Mouse (Mus musculus) G1E (cell line): Measurements from ENCODE around the gene Rps11. TPM values are rescaled to one million over a fixed set of nuclear protein-coding genes. Genes with fewer than 3 reads are reported as not detected.

Experiments used
- ATAC-seq: 2 replicates; pipeline ENCODE4 v1.8.0; 2016; ENCODE audit warnings: mild to moderate bottlenecking; ENCODE audit not compliant: insufficient number of reproducible peaks, poor library complexity, low FRiP score, severe bottlenecking; ENCODE audit errors: extremely low read depth
- DNase-seq: peaks from one replicate; pipeline ENCODE4 v3.0.0; 2012; ENCODE audit warnings: low spot score
- H3K27me3 ChIP-seq: 2 replicates; pipeline ENCODE4 v1.6.1; 2012; ENCODE audit warnings: mild to moderate bottlenecking, low read length, inconsistent platforms; ENCODE audit not compliant: insufficient read depth
- H3K36me3 ChIP-seq: replicated peaks from 2 replicates; pipeline ENCODE3; 2012; ENCODE audit warnings: mild to moderate bottlenecking, inconsistent platforms
- H3K4me1 ChIP-seq: 2 replicates; pipeline ENCODE4 v1.6.1; 2012; ENCODE audit warnings: low read depth, low read length, inconsistent platforms, mixed read lengths; ENCODE audit not compliant: insufficient read depth
- H3K4me3 ChIP-seq: 2 replicates; pipeline ENCODE4 v1.5.1; 2012; ENCODE audit warnings: low read depth, mild to moderate bottlenecking, inconsistent platforms, low read length, moderate library complexity, mixed read lengths
- H3K9me3 ChIP-seq: replicated peaks from 2 replicates; pipeline ENCODE4 v1.6.1; 2012; ENCODE audit warnings: inconsistent platforms
- CTCF ChIP-seq: IDR thresholded peaks from 2 replicates; pipeline ENCODE4 v1.5.1; 2012; ENCODE audit warnings: low read depth, low read length, inconsistent platforms, mixed read lengths
- GATA1 ChIP-seq: IDR thresholded peaks from 2 replicates; pipeline ENCODE4 v1.6.1; 2012; ENCODE audit warnings: borderline replicate concordance, low read length, inconsistent platforms, mixed read lengths
- GATA2 ChIP-seq: IDR thresholded peaks from 2 replicates; pipeline ENCODE4 v1.6.1; 2012; ENCODE audit warnings: low read depth, low read length, inconsistent platforms, borderline replicate concordance
- POLR2AphosphoS5 ChIP-seq: IDR thresholded peaks from 2 replicates; pipeline ENCODE4 v1.6.1; 2012; ENCODE audit warnings: low read depth, low read length, inconsistent platforms; ENCODE audit not compliant: insufficient replicate concordance
- TAL1 ChIP-seq: conservative IDR thresholded peaks from 2 replicates; pipeline ENCODE4 v1.6.1; 2012; ENCODE audit warnings: low read depth, low read length, inconsistent platforms, mixed read lengths
- polyA plus RNA-seq: library from polyadenylated mRNA; stranded (reverse); fragments of >175 nt; gene quantifications from 2 replicates; pipeline ENCODE4 v1.2.3, GENCODE M21; 2012
- total RNA-seq, 2 experiments: library from RNA; stranded (forward) in 1 of 2; stranded (reverse) in 1 of 2; fragments of 200-1000 nt in 1 of 2; fragments of >200 nt in 1 of 2; fragmentation: Nextera tagmentation in 1 of 2; gene quantifications; 2 replicates each; pipeline ENCODE4 v1.2.3; 2014 to 2017

Rps11 gene
- total and polyA plus RNA-seq, 3 experiments, result 217 to 1,329 (median 916) TPM

- H3K4me1 ChIP-seq, result peaks cover 31% of the 10 kb centered on the region
- DNase-seq (no peak), ATAC-seq (no peak)
- peaks cover 66% of the 10 kb centered on the region for H3K27me3 ChIP-seq
- H3K4me3 ChIP-seq, result no peak overlapping the region
- peaks cover 5% of the 10 kb centered on the region for H3K36me3 ChIP-seq
- TF ChIP-seq POLR2AphosphoS5 (no peak), TAL1 (no peak), CTCF (no peak), GATA1 (no peak), GATA2 (no peak)
- H3K9me3 ChIP-seq, result peaks cover 20% of the 10 kb centered on the region
Observed at GRCm38 (mm10) chr7:45165701-45166100, 41.5 kb upstream of the Rps11 start.

- Histone ChIP-seq H3K36me3 (peaks cover 14% of the 10 kb centered on the region), H3K27me3 (peaks cover 61% of the 10 kb centered on the region), H3K9me3 (peaks cover 12% of the 10 kb centered on the region), H3K4me3 (no peak overlapping the region), H3K4me1 (peaks cover 31% of the 10 kb centered on the region)
- no peak for TF ChIP-seq GATA1
- ATAC-seq (no peak), DNase-seq (no peak)
Observed at GRCm38 (mm10) chr7:45164833-45165232, 40.6 kb upstream of the Rps11 start.

GRCm38 (mm10) chr7:45163735-45164490 lies 39.7 kb upstream of the Rps11 start, which contains the start of gene Slc17a7:
Gene Slc17a7 (plus strand): TSS chr7:45163949.
- Histone ChIP-seq H3K9me3 (peaks cover 5% of the 10 kb centered on the region), H3K27me3 (peaks cover 61% of the 10 kb centered on the region), H3K4me1 (peaks cover 31% of the 10 kb centered on the region), H3K4me3 (peak within 1 kb of the TSS; percentile 60), H3K36me3 (peaks cover 23% of the 10 kb centered on the region)
- no peak for TF ChIP-seq CTCF
- no peak for TF ChIP-seq GATA1
- no peak for TF ChIP-seq GATA2
- TF ChIP-seq TAL1, result no peak
- TF ChIP-seq POLR2AphosphoS5, result no peak
- no peak for ATAC-seq
- no peak for DNase-seq

DNA sequence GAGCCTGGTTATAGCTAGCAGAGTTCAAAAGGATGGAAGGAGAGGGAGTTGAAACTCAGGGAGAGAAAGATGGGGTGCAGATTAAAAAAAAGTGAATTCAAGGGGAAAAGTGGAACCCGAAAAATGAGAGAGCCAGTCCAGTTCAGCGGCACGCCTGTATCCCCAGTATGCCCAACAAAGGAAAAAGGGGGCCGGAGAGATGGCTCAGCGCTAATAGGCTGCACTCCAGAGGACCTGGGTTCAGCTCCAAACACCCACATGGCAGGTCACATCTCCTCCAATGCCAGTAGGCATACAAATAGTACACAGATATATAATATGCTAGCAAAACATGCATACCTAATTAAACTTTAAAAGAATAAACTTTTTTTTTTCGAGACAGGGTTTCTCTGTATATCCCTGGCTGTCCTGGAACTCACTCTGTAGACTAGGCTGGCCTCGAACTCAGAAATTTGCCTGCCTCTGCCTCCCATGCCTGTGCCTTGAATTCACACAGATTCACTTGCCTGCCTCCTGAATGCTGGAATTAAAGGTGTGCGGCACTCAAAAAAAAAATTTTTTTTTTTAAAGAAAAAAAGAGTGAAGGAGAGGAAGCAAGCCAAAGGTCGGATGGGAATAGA lies 38.9 kb upstream of the Rps11 start:
- peaks cover 31% of the 10 kb centered on the region for H3K36me3 ChIP-seq
- DNase-seq (no peak), ATAC-seq (no peak)
- no peaks in the 10 kb centered on the region for H3K9me3 ChIP-seq
- peaks cover 54% of the 10 kb centered on the region for H3K27me3 ChIP-seq
- no peak overlapping the region for H3K4me3 ChIP-seq
- no peak for TF ChIP-seq POLR2AphosphoS5
- no peak for TF ChIP-seq GATA2
- TF ChIP-seq GATA1, result no peak
- no peak for TF ChIP-seq CTCF
- TF ChIP-seq TAL1, result no peak
- H3K4me1 ChIP-seq, result peaks cover 33% of the 10 kb centered on the region

- no peak for TF ChIP-seq POLR2AphosphoS5
- TF ChIP-seq GATA2, result no peak
- TF ChIP-seq CTCF, result no peak
- TF ChIP-seq GATA1, result no peak
- no peak for TF ChIP-seq TAL1
- Histone ChIP-seq H3K36me3 (peaks cover 37% of the 10 kb centered on the region), H3K27me3 (peaks cover 48% of the 10 kb centered on the region), H3K4me1 (peaks cover 33% of the 10 kb centered on the region), H3K9me3 (no peaks in the 10 kb centered on the region), H3K4me3 (peak overlapping the region; percentile 70; the same call in 1 of the 2 replicates)
- no peak for ATAC-seq
- no peak for DNase-seq
Observed at GRCm38 (mm10) chr7:45162551-45162950, 38.3 kb upstream of the Rps11 start.

DNA sequence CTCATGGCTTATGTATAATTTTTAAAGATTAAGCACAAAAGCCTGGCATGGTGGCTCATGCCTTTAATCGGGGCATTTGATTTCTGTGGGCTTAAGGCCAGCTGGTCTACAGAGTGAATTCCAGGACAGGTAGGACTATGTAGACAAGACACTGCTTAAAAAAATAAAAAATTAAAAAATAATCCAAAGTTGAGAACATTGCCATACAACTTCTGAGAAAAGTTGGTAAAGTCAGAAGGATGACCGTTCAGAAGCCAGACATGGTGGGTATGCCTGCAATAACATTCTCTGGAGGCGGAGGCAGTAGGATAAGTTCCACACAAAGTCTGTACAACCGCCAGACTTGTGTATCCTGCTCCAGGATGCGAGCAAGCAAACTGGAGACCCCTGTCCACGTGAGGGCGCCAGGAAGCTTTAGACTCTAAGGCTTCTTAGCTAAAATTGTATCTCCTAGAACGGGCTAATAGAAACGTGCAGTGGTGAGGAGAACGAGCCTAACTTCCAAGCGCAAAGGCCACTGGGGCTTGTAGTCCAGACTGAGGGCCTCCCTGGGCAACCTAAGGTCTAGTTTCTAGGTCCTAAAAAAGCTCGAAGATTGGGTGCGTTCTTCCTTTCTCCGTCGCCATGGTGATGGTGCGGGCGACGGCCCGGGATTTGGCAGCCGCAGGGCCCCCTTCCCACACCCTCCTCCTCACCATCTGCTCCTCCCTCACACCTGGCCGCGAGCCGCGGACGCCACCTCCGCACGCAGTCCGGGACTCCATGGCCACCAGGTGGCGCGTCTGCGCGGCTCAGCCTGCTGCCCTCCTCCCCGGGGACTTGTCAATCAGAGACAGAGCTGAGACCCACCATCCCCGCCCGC lies 37.6 kb upstream of the Rps11 start:
- peak; percentile 85 for DNase-seq
- no peaks in the 10 kb centered on the region for H3K9me3 ChIP-seq
- peaks cover 43% of the 10 kb centered on the region for H3K36me3 ChIP-seq
- H3K4me3 ChIP-seq, result peak overlapping the region; percentile 70
- ATAC-seq, result 0 out of 2 replicates have a peak, but pooled peaks have one; percentile 40
- TF ChIP-seq CTCF, result peak; percentile 78
- no peak for TF ChIP-seq GATA2
- peaks cover 33% of the 10 kb centered on the region for H3K4me1 ChIP-seq
- peaks cover 43% of the 10 kb centered on the region for H3K27me3 ChIP-seq
